Mouse (Mus musculus) heart, embryonic 11.5 days (tissue): ENCODE measurements around the gene Mknk2. TPM values are rescaled to one million over a fixed set of nuclear protein-coding genes. Genes with fewer than 3 reads are reported as not detected.

Experiments used
- ATAC-seq: fragments of 200-750 bp; cut with Nextera tagmentation; replicated peaks from 2 replicates; pipeline ENCODE4 v1.8.0; 2017; ENCODE audit warnings: moderate library complexity; ENCODE audit not compliant: insufficient number of reproducible peaks, low FRiP score, low TSS enrichment
- H3K27ac ChIP-seq: fragments of 300-500 bp; sonication (generic); 2 replicates; pipeline ENCODE4 v1.5.1; 2014; ENCODE audit warnings: mild to moderate bottlenecking, low read depth, low read length
- H3K27me3 ChIP-seq: fragments of 300-500 bp; sonication (generic); 2 replicates; pipeline ENCODE4 v1.6.1; 2014; ENCODE audit warnings: mild to moderate bottlenecking, low read length, mixed read lengths; ENCODE audit not compliant: control insufficient read depth, insufficient read depth
- H3K36me3 ChIP-seq: fragments of 300-500 bp; sonication (generic); 2 replicates; pipeline ENCODE4 v1.6.1; 2014; ENCODE audit warnings: mild to moderate bottlenecking, low read length, moderate library complexity, mixed read lengths; ENCODE audit not compliant: control insufficient read depth, insufficient read depth
- H3K4me1 ChIP-seq: fragments of 300-500 bp; sonication (generic); 2 replicates; pipeline ENCODE4 v1.6.1; 2014; ENCODE audit warnings: low read length; ENCODE audit not compliant: control insufficient read depth, insufficient read depth
- H3K4me2 ChIP-seq: fragments of 300-500 bp; sonication (generic); 2 replicates; pipeline ENCODE4 v1.6.1; 2014; ENCODE audit warnings: mild to moderate bottlenecking, moderate library complexity
- H3K4me3 ChIP-seq: fragments of 300-500 bp; sonication (generic); 2 replicates; pipeline ENCODE4 v1.5.1; 2014; ENCODE audit warnings: low read depth, low read length
- H3K9ac ChIP-seq: fragments of 300-500 bp; sonication (generic); 2 replicates; pipeline ENCODE4 v1.6.1; 2014; ENCODE audit warnings: mild to moderate bottlenecking, low read depth, low read length, moderate library complexity
- H3K9me3 ChIP-seq: fragments of 300-500 bp; sonication (generic); replicated peaks from 2 replicates; pipeline ENCODE4 v1.6.1; 2016; ENCODE audit warnings: low read length; ENCODE audit not compliant: control insufficient read depth
- WGBS: fragments of 180-500 bp; shearing (Covaris S2); extraction: QIAGEN DNeasy Blood & Tissue Kit; methylation state at CpG from one replicate; pipeline ENCODE4 v1.1.7; 2014; ENCODE audit not compliant: insufficient replicate concordance; 5-methylcytosine and 5-hydroxymethylcytosine counted together
- polyA plus RNA-seq: library from polyadenylated mRNA; unstranded; fragments of >200 nt; fragmentation: Nextera tagmentation; extraction: Ambion mirVana; gene quantifications from 2 replicates; pipeline ENCODE4 v1.2.1, GENCODE M21; 2014

Gene Mknk2
- polyA plus RNA-seq, 1 experiment from 2014 or later, result 62.1 TPM

- peak overlapping the region; percentile 79 for H3K27ac ChIP-seq
- peak; percentile 7; the same call in 1 of the 2 replicates for ATAC-seq
- peaks cover 57% of the 10 kb centered on the region for H3K4me1 ChIP-seq
- WGBS, result under 1% methylated on average over 45 of the region's 54 CpGs
- peak overlapping the region; percentile 94 for H3K9ac ChIP-seq
- H3K4me3 ChIP-seq, result peak overlapping the region; percentile 97
- no peaks in the 10 kb centered on the region for H3K9me3 ChIP-seq
- peak overlapping the region; percentile 92 for H3K4me2 ChIP-seq
- H3K36me3 ChIP-seq, result peaks cover 6% of the 10 kb centered on the region
- no peaks in the 10 kb centered on the region for H3K27me3 ChIP-seq
Observed at GRCm38 (mm10) chr10:80675405-80676197, 2.3 kb downstream of the Mknk2 start.

GRCm38 (mm10) chr10:80674851-80675404, 3.0 kb downstream of the Mknk2 start:
- Histone ChIP-seq H3K9ac (peak overlapping the region; percentile 94), H3K27me3 (no peaks in the 10 kb centered on the region), H3K4me3 (peak overlapping the region; percentile 97), H3K9me3 (no peaks in the 10 kb centered on the region), H3K36me3 (peaks cover 11% of the 10 kb centered on the region), H3K4me1 (peaks cover 56% of the 10 kb centered on the region), H3K27ac (peak overlapping the region; percentile 79), H3K4me2 (peak overlapping the region; percentile 92)
- ATAC-seq, result no peak
- 22% methylated on average over 6 of the region's 6 CpGs for WGBS

GRCm38 (mm10) chr10:80674161-80674711, 3.7 kb downstream of the Mknk2 start:
- Histone ChIP-seq H3K27ac (0 out of 2 replicates have a peak overlapping the region, but pooled peaks have one; percentile 10), H3K9ac (peak overlapping the region; percentile 94), H3K4me1 (peaks cover 49% of the 10 kb centered on the region), H3K4me2 (peak overlapping the region; percentile 92), H3K27me3 (no peaks in the 10 kb centered on the region), H3K4me3 (peak overlapping the region; percentile 97), H3K9me3 (no peaks in the 10 kb centered on the region), H3K36me3 (peaks cover 17% of the 10 kb centered on the region)
- WGBS, result 59% methylated on average over 5 of the region's 5 CpGs
- no peak for ATAC-seq

GRCm38 (mm10) chr10:80673690-80674089, 4.2 kb downstream of the Mknk2 start:
- H3K4me3 ChIP-seq, result peak overlapping the region; percentile 97; the same call in 1 of the 2 replicates
- 0 out of 2 replicates have a peak overlapping the region, but pooled peaks have one; percentile 10 for H3K27ac ChIP-seq
- 92% methylated on average over 3 of the region's 3 CpGs for WGBS
- no peak for ATAC-seq
- H3K9ac ChIP-seq, result peak overlapping the region; percentile 62; the same call in 1 of the 2 replicates
- no peaks in the 10 kb centered on the region for H3K27me3 ChIP-seq
- peaks cover 43% of the 10 kb centered on the region for H3K4me1 ChIP-seq
- peaks cover 22% of the 10 kb centered on the region for H3K36me3 ChIP-seq
- H3K4me2 ChIP-seq, result peak overlapping the region; percentile 92
- no peaks in the 10 kb centered on the region for H3K9me3 ChIP-seq

- WGBS, result 84% methylated on average over 11 of the region's 11 CpGs
- peaks cover 29% of the 10 kb centered on the region for H3K4me1 ChIP-seq
- no peak overlapping the region for H3K27ac ChIP-seq
- H3K4me3 ChIP-seq, result no peak overlapping the region
- peaks cover 37% of the 10 kb centered on the region for H3K36me3 ChIP-seq
- no peak for ATAC-seq
- no peak overlapping the region; the same call in 1 of the 2 replicates for H3K9ac ChIP-seq
- no peaks in the 10 kb centered on the region for H3K27me3 ChIP-seq
- no peaks in the 10 kb centered on the region for H3K9me3 ChIP-seq
- no peak overlapping the region for H3K4me2 ChIP-seq
Observed at GRCm38 (mm10) chr10:80671936-80672690, 5.8 kb downstream of the Mknk2 start.

- Histone ChIP-seq H3K27me3 (no peaks in the 10 kb centered on the region), H3K4me3 (no peak overlapping the region), H3K9me3 (no peaks in the 10 kb centered on the region), H3K36me3 (peaks cover 44% of the 10 kb centered on the region), H3K4me2 (no peak overlapping the region), H3K4me1 (peaks cover 28% of the 10 kb centered on the region), H3K9ac (no peak overlapping the region), H3K27ac (no peak overlapping the region)
- WGBS, result 86% methylated on average over 4 of the region's 4 CpGs
- no peak for ATAC-seq
Observed at GRCm38 (mm10) chr10:80671251-80671650, 6.7 kb downstream of the Mknk2 start.

- Histone ChIP-seq H3K27me3 (no peaks in the 10 kb centered on the region), H3K36me3 (peaks cover 47% of the 10 kb centered on the region), H3K4me1 (peaks cover 36% of the 10 kb centered on the region), H3K4me3 (no peak overlapping the region), H3K9ac (no peak overlapping the region), H3K27ac (no peak overlapping the region), H3K4me2 (no peak overlapping the region), H3K9me3 (no peaks in the 10 kb centered on the region)
- 96% methylated on average over 2 of the region's 2 CpGs for WGBS
- ATAC-seq, result no peak
Observed at GRCm38 (mm10) chr10:80670531-80670930, 7.4 kb downstream of the Mknk2 start.

GRCm38 (mm10) chr10:80669737-80670485, 8.0 kb downstream of the Mknk2 start:
- ATAC-seq, result no peak
- Histone ChIP-seq H3K27ac (no peak overlapping the region), H3K4me1 (peaks cover 38% of the 10 kb centered on the region), H3K27me3 (no peaks in the 10 kb centered on the region), H3K4me2 (no peak overlapping the region), H3K9ac (no peak overlapping the region), H3K4me3 (no peak overlapping the region), H3K36me3 (peaks cover 47% of the 10 kb centered on the region), H3K9me3 (no peaks in the 10 kb centered on the region)
- 96% methylated on average over 7 of the region's 7 CpGs for WGBS
